Mouse (Mus musculus): ENCODE data around the gene Lig1. TPM values are rescaled to one million over a fixed set of nuclear protein-coding genes. Genes with fewer than 3 reads are reported as not detected.

Lig1 gene
- polyA plus RNA-seq (2012; rRNA removed) = 51.7 and 54.3 TPM in 2 replicates

DNA sequence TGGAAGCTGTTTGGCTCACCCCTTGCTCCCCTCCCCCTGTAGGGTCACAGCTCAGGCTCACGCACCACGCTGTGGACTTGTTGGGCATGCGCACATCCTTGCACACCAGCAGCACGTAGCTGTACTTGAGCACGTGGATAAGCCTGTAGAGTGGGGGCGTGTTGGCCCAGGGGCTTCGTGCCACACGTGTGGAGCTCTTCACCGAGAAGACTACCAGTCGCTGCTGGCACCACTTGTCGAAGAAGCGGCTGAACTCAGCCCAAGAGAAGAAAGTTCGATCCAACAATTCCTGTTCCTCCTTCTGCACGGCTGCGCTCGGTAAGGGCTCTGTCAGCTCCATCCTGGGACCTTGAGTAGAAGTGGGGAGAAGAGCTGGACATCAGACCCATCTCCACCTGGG is at the start of gene Lig1:
Gene Lig1 (plus strand): TSS at position 203 of the 400 bp plus-strand sequence.

GRCm38 (mm10) chr7:13278308-13278891 is 1.3 kb downstream of the Lig1 start, which contains the start of gene Zswim9:
TSS of gene Zswim9 (minus strand) at chr7:13278721.

GRCm38 (mm10) chr7:13324316-13324715 is 47.2 kb downstream of the Lig1 start, which contains the start of gene Pla2g4c:
TSS of gene Pla2g4c (plus strand) at chr7:13324655.

Other genes starting within 250 kb of the Lig1 start
- gene Chmp2a, start 242.5 kb upstream of the Lig1 start, polyA plus RNA-seq (2012; rRNA removed) = 199 and 203 TPM in 2 replicates
- 327 and 336 TPM in 2 replicates for gene Ube2m, start 239.0 kb upstream of the Lig1 start, polyA plus RNA-seq (2012; rRNA removed)
- 9.8 and 10.5 TPM in 2 replicates for gene Mzf1, start 222.5 kb upstream of the Lig1 start, polyA plus RNA-seq (2012; rRNA removed)
- 0.04 TPM in 2 replicates for gene Vmn1r85, start 182.1 kb upstream of the Lig1 start, polyA plus RNA-seq (2012; rRNA removed)
- gene Vmn1r86, start 157.4 kb upstream of the Lig1 start, polyA plus RNA-seq (2012; rRNA removed) = not detected in 2 replicates
- gene Vmn1r87, start 137.1 kb upstream of the Lig1 start, polyA plus RNA-seq (2012; rRNA removed) = not detected in 2 replicates
- not detected in 2 replicates for gene Vmn1r88, start 117.7 kb upstream of the Lig1 start, polyA plus RNA-seq (2012; rRNA removed)
- gene Vmn1r89, start 64.3 kb upstream of the Lig1 start, polyA plus RNA-seq (2012; rRNA removed) = not detected in 2 replicates
- gene Zswim9, start 1.4 kb downstream of the Lig1 start, polyA plus RNA-seq (2012; rRNA removed) = 12.1 and 12.5 TPM in 2 replicates
- gene Pla2g4c, start 47.4 kb downstream of the Lig1 start, polyA plus RNA-seq (2012; rRNA removed) = 2.4 and 3.3 TPM in 2 replicates
- gene Cabp5, start 120.8 kb downstream of the Lig1 start, polyA plus RNA-seq (2012; rRNA removed) = 0.11 and 0.34 TPM in 2 replicates
- gene Bsph1, start 173.6 kb downstream of the Lig1 start, polyA plus RNA-seq (2012; rRNA removed) = not detected in 2 replicates

All from central nervous system, embryonic 14 days (tissue).